Mouse (Mus musculus): ENCODE measurements around the gene Mymk. TPM values are rescaled to one million over a fixed set of nuclear protein-coding genes. Genes with fewer than 3 reads are reported as not detected.

Mymk gene
- total RNA-seq, 2 experiments from 2014 or later = 30.5 to 36.4 TPM

- no peak for DNase-seq
- intact Hi-C loops (cut with DNase I; ENCODE audit: low total_unique reads) = no loop called here
Observed at GRCm38 (mm10) chr2:27044641-27045040, 27.3 kb downstream of the Mymk start.

DNA sequence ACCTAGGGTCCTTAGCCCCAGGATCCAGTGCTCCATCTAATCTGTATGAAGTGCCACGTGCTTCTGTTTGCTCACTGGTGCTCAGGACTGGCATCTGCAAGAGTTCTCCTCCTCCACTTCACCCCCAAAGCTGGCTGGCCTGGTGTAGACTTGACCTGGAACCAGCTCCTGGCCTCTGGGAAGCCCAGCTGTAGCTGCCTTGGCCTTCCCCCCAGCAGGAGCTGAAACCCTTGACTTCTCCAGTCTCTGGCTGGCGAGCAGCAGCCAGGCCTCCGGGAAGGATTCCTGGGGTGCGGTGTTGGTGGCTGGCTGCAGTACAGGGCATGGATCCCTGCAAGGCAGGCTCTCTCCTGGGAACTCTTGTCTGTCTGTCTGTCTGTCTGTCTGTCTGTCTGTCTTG lies 27.8 kb downstream of the Mymk start:
- peak; percentile 68 for DNase-seq
- intact Hi-C loops (cut with DNase I; ENCODE audit: low total_unique reads) = no loop called here

DNA sequence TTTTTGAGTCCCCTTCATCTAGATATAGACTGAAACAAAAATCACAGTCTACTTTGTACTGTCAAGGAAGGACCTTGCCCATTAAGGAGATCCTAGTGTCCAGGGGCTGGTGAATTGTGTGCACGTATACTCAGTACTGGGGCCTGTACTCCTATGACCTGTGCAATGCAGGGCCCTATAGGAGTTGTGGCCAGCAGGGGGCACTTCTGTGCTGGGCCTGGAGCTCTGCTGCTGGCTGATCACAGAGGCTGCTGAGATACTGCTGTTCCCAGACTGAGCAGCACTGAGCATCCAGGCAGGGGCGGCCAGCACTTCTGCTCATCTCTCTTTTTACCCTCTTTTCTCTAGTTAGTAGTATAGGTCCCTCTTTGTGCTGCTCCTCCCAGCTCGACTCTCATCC lies 28.5 kb downstream of the Mymk start:
- intact Hi-C loops (cut with DNase I; ENCODE audit: low total_unique reads) = loop anchor here (2.0 kb wide), 1 partner anchor 193 kb away; no protein-coding TSS in a partner anchor
- peak; percentile 88 for DNase-seq

- intact Hi-C loops (cut with DNase I; ENCODE audit: low total_unique reads) = loop anchor here (2.0 kb wide), 1 partner anchor 195 kb away; no protein-coding TSS in a partner anchor
- no peak for DNase-seq
Observed at GRCm38 (mm10) chr2:27042131-27042844, 29.7 kb downstream of the Mymk start.

DNA sequence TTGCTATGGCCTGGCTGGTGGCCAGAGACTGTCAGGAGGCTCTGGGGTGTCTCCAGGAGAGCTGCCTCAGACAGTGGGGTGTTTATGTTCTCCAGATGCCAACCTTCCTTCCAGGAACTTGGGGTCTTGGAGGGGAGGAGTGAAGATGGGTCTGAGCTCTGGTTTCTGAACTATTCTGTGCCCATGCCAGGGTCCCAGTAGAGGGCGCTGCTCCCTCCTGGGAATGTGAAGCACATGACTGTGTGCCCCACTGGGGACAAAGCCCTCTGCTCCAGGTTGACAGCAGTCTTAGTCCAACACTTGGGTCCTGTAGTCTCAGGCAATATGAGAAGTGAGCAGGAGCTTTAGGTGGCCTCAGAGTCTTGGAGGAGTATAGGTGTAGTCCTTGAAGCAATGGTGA lies 32.7 kb downstream of the Mymk start:
- intact Hi-C loops (cut with DNase I; ENCODE audit: low total_unique reads) = loop anchor here (5.0 to 10.0 kb wide), 2 partner anchors 114 to 192 kb away; no protein-coding TSS in a partner anchor

GRCm38 (mm10) chr2:27038596-27038995 lies 33.4 kb downstream of the Mymk start:
- intact Hi-C loops (cut with DNase I; ENCODE audit: low total_unique reads) = loop anchor here (5.0 to 10.0 kb wide), 2 partner anchors 114 to 191 kb away; no protein-coding TSS in a partner anchor
- DNase-seq = peak; percentile 58

More for the DNA sequence above, 32.7 kb downstream of the Mymk start:
- DNase-seq = no peak

DNA sequence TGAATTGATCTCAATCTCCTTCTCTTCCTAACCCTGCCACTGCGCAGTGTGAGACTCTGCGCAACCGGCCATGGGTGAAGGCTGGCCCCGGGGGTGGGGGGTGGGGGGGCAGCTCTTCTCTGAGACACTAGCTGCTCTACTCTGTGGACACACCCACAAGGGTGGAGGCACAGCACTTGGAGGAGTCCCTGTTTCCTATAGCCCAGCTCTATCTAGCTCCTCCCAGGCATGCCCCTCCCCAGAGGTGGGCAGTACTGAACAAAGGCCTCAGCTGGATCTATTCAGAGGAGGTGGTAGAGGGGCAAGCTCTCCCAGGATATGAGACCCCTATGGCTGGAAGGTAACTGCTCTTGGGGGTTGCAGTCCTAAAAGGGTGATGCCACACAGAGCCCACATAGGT lies 35.0 kb downstream of the Mymk start:
- no peak for DNase-seq
- intact Hi-C loops (cut with DNase I; ENCODE audit: low total_unique reads) = loop anchor here (5.0 to 10.0 kb wide), 2 partner anchors 112 to 190 kb away; no protein-coding TSS in a partner anchor

DNA sequence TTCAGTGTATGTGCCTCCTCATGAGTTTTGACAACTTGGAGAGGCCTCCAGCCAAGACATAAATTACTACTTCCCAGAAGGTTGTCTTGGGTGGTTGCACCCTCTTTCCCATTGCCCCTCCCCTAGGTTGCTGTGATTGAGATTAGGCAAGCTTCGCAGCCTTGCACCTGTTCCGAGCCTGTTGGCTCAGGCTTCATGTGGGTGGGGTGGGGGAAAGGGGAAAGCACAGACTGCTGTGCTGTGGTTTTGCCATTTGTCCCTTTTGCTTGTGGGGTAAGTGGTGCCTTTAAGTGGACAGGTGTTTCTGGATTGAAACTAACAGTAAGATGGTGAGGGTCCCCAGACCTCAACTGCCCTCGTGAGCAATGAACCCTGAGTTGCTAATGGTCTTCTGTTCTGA lies 36.0 kb downstream of the Mymk start:
- intact Hi-C loops (cut with DNase I; ENCODE audit: low total_unique reads) = loop anchor here (5.0 to 10.0 kb wide), 2 partner anchors 111 to 189 kb away; no protein-coding TSS in a partner anchor

GRCm38 (mm10) chr2:27032361-27032760 lies 39.6 kb downstream of the Mymk start:
- no peak for DNase-seq
- intact Hi-C loops (cut with DNase I; ENCODE audit: low total_unique reads) = loop anchor here (10.0 kb wide), 1 partner anchor 108 kb away; no protein-coding TSS in a partner anchor

More for the DNA sequence above, 36.0 kb downstream of the Mymk start:
- no peak for DNase-seq

- intact Hi-C loops (cut with DNase I; ENCODE audit: low total_unique reads) = no loop called here
- no peak for DNase-seq
Observed at GRCm38 (mm10) chr2:27028437-27029015, 43.5 kb downstream of the Mymk start.

GRCm38 (mm10) chr2:27027618-27028436 lies 44.2 kb downstream of the Mymk start, which contains the start of gene Slc2a6:
Slc2a6 (minus strand) TSS chr2:27027998.
- peak; percentile 88 for DNase-seq
- intact Hi-C loops (cut with DNase I; ENCODE audit: low total_unique reads) = no loop called here

GRCm38 (mm10) chr2:27026857-27027617 lies 44.9 kb downstream of the Mymk start:
- intact Hi-C loops (cut with DNase I; ENCODE audit: low total_unique reads) = no loop called here
- DNase-seq = no peak

DNA sequence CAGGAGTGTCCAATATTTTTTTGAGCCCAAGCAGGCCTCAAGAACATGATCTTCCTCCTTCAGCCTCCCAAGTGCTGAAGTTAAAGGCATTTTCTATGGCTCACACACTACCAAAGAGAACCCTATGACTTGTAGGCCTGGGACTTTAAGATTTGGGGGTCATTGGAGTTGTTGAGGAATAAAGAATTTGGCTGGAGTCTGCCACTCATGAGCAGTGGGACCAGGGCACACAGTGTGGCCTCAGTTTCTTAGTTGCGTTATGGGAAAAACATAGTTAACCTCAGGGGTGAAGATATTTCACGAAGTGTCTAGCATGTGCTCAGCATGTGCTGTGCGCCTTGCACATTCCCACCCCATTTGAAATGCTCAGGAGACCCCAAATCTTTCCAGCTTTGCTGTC lies 45.6 kb downstream of the Mymk start:
- intact Hi-C loops (cut with DNase I; ENCODE audit: low total_unique reads) = no loop called here
- DNase-seq = no peak

GRCm38 (mm10) chr2:27025545-27025944 lies 46.4 kb downstream of the Mymk start:
- no peak for DNase-seq
- intact Hi-C loops (cut with DNase I; ENCODE audit: low total_unique reads) = no loop called here

- intact Hi-C loops (cut with DNase I; ENCODE audit: low total_unique reads) = no loop called here
- DNase-seq = no peak
Observed at GRCm38 (mm10) chr2:27024136-27024535, 47.8 kb downstream of the Mymk start.

- intact Hi-C loops (cut with DNase I; ENCODE audit: low total_unique reads) = no loop called here
Observed at GRCm38 (mm10) chr2:27022612-27023011, 49.4 kb downstream of the Mymk start.

DNA sequence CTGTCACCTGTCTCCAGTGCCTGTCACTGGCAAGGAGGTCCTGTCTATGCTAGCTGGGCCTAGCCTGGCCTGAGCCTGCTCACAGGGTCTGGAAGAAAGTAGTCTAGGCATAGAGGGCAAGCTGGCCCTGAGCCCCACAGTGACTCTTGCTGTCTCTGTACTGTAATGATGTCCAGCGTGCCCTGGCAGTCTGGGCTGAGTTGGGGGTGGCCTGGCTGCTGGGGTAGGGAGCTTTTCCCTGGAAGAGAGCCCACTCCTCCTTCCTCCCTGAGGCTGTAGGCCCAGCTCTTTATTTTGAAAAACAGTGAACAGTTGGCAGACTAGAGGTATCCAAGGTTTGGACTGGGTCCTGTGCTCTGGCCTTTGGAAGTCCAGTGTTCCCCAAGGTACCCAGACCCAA lies 50.9 kb downstream of the Mymk start:
- intact Hi-C loops (cut with DNase I; ENCODE audit: low total_unique reads) = no loop called here
- DNase-seq = no peak

More at GRCm38 (mm10) chr2:27022612-27023011, 49.4 kb downstream of the Mymk start:
- no peak for DNase-seq

GRCm38 (mm10) chr2:27019530-27019929 lies 52.4 kb downstream of the Mymk start:
- intact Hi-C loops (cut with DNase I; ENCODE audit: low total_unique reads) = loop anchor here (10.0 kb wide), 1 partner anchor 85 kb away; the partner anchor contains the start of genes Stkld1 and Surf4
- no peak for DNase-seq

DNA sequence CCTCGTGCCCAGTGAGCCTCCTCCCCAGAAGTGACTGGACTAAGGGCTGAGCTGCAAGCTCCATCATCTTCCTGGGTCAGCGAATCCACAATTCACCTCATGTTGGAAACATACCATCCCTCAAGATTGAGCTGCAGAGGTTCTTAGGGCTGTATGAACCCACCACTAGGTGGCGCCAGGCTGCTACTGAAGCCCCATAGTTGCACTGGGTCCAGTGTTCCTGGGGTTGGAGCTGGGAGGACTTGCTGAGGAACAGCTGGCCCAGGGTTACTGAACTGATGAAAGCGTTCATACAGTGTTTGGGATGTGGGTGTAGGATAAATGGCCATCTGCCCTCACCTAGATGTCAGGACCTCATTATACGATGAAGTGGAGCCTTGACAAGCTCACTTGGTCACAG lies 54.2 kb downstream of the Mymk start:
- intact Hi-C loops (cut with DNase I; ENCODE audit: low total_unique reads) = loop anchor here (10.0 kb wide), 1 partner anchor 83 kb away; the partner anchor contains the start of genes Stkld1 and Surf4
- peak; percentile 78 for DNase-seq

Data from gastrocnemius, postnatal 14 days (tissue).